Mouse (Mus musculus): ENCODE data around the gene Fads3. TPM values are rescaled to one million over a fixed set of nuclear protein-coding genes. Genes with fewer than 3 reads are reported as not detected.
A peak's percentile ranks its signal among the peaks of the same experiment; 100 is the strongest.

Gene Fads3
- total and polyA plus RNA-seq, 3 experiments = 2.3 to 11.2 TPM; not detected in 1

GRCm38 (mm10) chr19:10033211-10033973 lies 8.0 kb upstream of the Fads3 start:
- DNase-seq (ENCODE audit: low read depth, low spot score) = peak; percentile 76

GRCm38 (mm10) chr19:10034356-10034755 lies 7.0 kb upstream of the Fads3 start:
- Histone ChIP-seq H3K9me3 (replicated peaks; ENCODE audit: insufficient read depth, low read length) (no peaks in the 10 kb centered on the region), H3K4me1 (ENCODE audit: control insufficient read depth in 1 of 2, insufficient read depth in 2 of 2, low read length in 2 of 2) (no peaks in the 10 kb centered on the region), H3K36me3 (ENCODE audit: control insufficient read depth in 1 of 2, insufficient read depth in 2 of 2, low read length in 2 of 2) (no peaks in the 10 kb centered on the region), H3K27me3 (ENCODE audit: control insufficient read depth in 1 of 2, insufficient read depth in 2 of 2, low read length in 2 of 2) (no peaks in the 10 kb centered on the region), H3K79me2 (ENCODE audit: control insufficient read depth, insufficient read depth, low read length, poor library complexity) (no peaks in the 10 kb centered on the region), H3K4me3 (ENCODE audit: control insufficient read depth in 1 of 2, insufficient read depth in 1 of 2, low read depth in 2 of 2, low read length in 2 of 2) (no peak overlapping the region), H3K27ac (ENCODE audit: control insufficient read depth, low read depth, low read length) (no peak overlapping the region), H3K9ac (ENCODE audit: control insufficient read depth, low read depth, low read length, poor library complexity, severe bottlenecking) (no peak overlapping the region)
- no peak for DNase-seq (ENCODE audit: low read depth, low spot score)
- TF ChIP-seq GABPA (IDR thresholded peaks at IDR 0.05; ENCODE audit: low read depth, low read length) (no peak), TCF12 (IDR thresholded peaks at IDR 0.05; ENCODE audit: low read depth, low read length) (no peak), TBP (IDR thresholded peaks at IDR 0.05; ENCODE audit: low read depth, low read length) (no peak), ZNF384 (IDR thresholded peaks at IDR 0.05; ENCODE audit: low read depth, low read length) (no peak), CHD2 (IDR thresholded peaks at IDR 0.05; ENCODE audit: low read length) (no peak), ELF1 (IDR thresholded peaks at IDR 0.05; ENCODE audit: low read depth, low read length) (no peak), SMC3 (IDR thresholded peaks at IDR 0.05; ENCODE audit: low read depth, low read length) (no peak), RAD21 (IDR thresholded peaks at IDR 0.05; ENCODE audit: low read depth, low read length) (no peak), MAZ (IDR thresholded peaks at IDR 0.05; ENCODE audit: low read depth, low read length) (no peak), MAX (IDR thresholded peaks at IDR 0.05; ENCODE audit: low read length) (no peak), BHLHE40 (IDR thresholded peaks at IDR 0.05; ENCODE audit: borderline replicate concordance, low read depth, low read length) (no peak)

More at GRCm38 (mm10) chr19:10033211-10033973, 8.0 kb upstream of the Fads3 start:
- no peaks in the 10 kb centered on the region for H3K79me2 ChIP-seq (ENCODE audit: control insufficient read depth, insufficient read depth, low read length, poor library complexity)
- H3K27ac ChIP-seq (ENCODE audit: control insufficient read depth, low read depth, low read length) = no peak overlapping the region
- no peaks in the 10 kb centered on the region for H3K36me3 ChIP-seq (ENCODE audit: control insufficient read depth in 1 of 2, insufficient read depth in 2 of 2, low read length in 2 of 2)
- H3K9ac ChIP-seq (ENCODE audit: control insufficient read depth, low read depth, low read length, poor library complexity, severe bottlenecking) = no peak overlapping the region
- H3K9me3 ChIP-seq (replicated peaks; ENCODE audit: insufficient read depth, low read length) = no peaks in the 10 kb centered on the region
- no peaks in the 10 kb centered on the region for H3K27me3 ChIP-seq (ENCODE audit: control insufficient read depth in 1 of 2, insufficient read depth in 2 of 2, low read length in 2 of 2)
- no peak overlapping the region for H3K4me3 ChIP-seq (ENCODE audit: control insufficient read depth in 1 of 2, insufficient read depth in 1 of 2, low read depth in 2 of 2, low read length in 2 of 2)
- H3K4me1 ChIP-seq (ENCODE audit: control insufficient read depth in 1 of 2, insufficient read depth in 2 of 2, low read length in 2 of 2) = no peaks in the 10 kb centered on the region
- TF ChIP-seq ZNF384 (IDR thresholded peaks at IDR 0.05; ENCODE audit: low read depth, low read length) (no peak), CHD1 (IDR thresholded peaks at IDR 0.05; ENCODE audit: low read depth, low read length) (no peak), POLR2AphosphoS2 (IDR thresholded peaks at IDR 0.05; ENCODE audit: low read length) (no peak), ZC3H11A (IDR thresholded peaks at IDR 0.05; ENCODE audit: low read depth, low read length) (peak; percentile 80), ELF1 (IDR thresholded peaks at IDR 0.05; ENCODE audit: low read depth, low read length) (no peak), MYC (IDR thresholded peaks at IDR 0.05; ENCODE audit: low read depth, low read length) (no peak), CHD2 (IDR thresholded peaks at IDR 0.05; ENCODE audit: low read length) (no peak), MAX (IDR thresholded peaks at IDR 0.05; ENCODE audit: low read length) (no peak), RAD21 (IDR thresholded peaks at IDR 0.05; ENCODE audit: low read depth, low read length) (peak; percentile 72), MAZ (IDR thresholded peaks at IDR 0.05; ENCODE audit: low read depth, low read length) (no peak), SMC3 (IDR thresholded peaks at IDR 0.05; ENCODE audit: low read depth, low read length) (peak; percentile 95), ZMIZ1 (IDR thresholded peaks at IDR 0.05; ENCODE audit: low read depth, low read length) (no peak), GABPA (IDR thresholded peaks at IDR 0.05; ENCODE audit: low read depth, low read length) (no peak), ETS1 (IDR thresholded peaks at IDR 0.05; ENCODE audit: low read depth, low read length) (no peak), CTCF (IDR thresholded peaks at IDR 0.05 in 2 of 3, conservative IDR thresholded peaks at IDR 0.05 in 1 of 3; ENCODE audit: control insufficient read depth in 1 of 3, insufficient read depth in 1 of 3, low read depth in 2 of 3, low read length in 3 of 3, poor library complexity in 1 of 3, severe bottlenecking in 1 of 3) (peak; percentile 90 to 95 (median 92)), TBP (IDR thresholded peaks at IDR 0.05; ENCODE audit: low read depth, low read length) (no peak), UBTF (IDR thresholded peaks at IDR 0.05; ENCODE audit: borderline replicate concordance, insufficient read depth, low read depth, low read length) (no peak), MXI1 (IDR thresholded peaks at IDR 0.05; ENCODE audit: low read depth, low read length) (no peak), RCOR1 (IDR thresholded peaks at IDR 0.05; ENCODE audit: low read depth, low read length) (no peak)

Data from MEL (cell line).